11 mouse cellular contexts compared by ENCODE assay signal in the genomic region with DNA sequence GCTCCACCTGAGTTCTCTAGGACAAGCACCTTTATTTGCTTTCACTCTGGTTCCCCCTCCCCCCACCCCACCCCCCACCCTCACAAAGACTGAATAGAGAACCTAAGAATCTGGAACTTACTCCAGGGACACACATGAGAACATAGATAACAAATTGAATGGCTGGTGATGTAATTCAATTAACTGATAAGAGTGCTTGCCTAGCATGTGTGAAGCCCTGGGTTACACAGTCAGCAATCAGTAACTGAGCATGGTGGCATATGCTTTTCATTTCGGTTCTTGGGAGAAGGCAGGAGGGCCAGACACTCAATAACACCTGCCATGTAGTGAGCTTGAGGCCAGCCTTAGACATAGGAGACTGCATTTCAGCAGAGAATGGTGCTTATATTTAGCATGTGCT. TPM values are rescaled to one million over a fixed set of nuclear protein-coding genes. Genes with fewer than 3 reads are reported as not detected.
DNase-seq lines count a peak whose midpoint lies in the region; ATAC-seq and TF ChIP-seq lines count a peak whose summit lies in the region.
"Had no signal": no experiment of that assay in that cellular context is flagged by ENCODE, and none has a peak within 500 bp of the region (broad histone marks: within the 10 kb centered on the region; RNA-seq: fewer than 3 reads in every experiment).

No protein-coding gene starts in this region.

- no peak overlapping the region for H3K27ac ChIP-seq in forebrain, embryonic 12.5 days
- H3K27ac ChIP-seq in forebrain, embryonic 16.5 days (ENCODE audit: low read length), result no peak overlapping the region
- no peak overlapping the region for H3K27ac ChIP-seq in lung, embryonic 15.5 days
- no peak overlapping the region for H3K27ac ChIP-seq in intestine, embryonic 15.5 days
- no peak overlapping the region for H3K27ac ChIP-seq in neural tube, embryonic 12.5 days

- no peak overlapping the region for H3K4me3 ChIP-seq in forebrain, embryonic 12.5 days (replicated peaks)
- no peak overlapping the region for H3K4me3 ChIP-seq in forebrain, embryonic 16.5 days (replicated peaks; ENCODE audit: low read length)
- H3K4me3 ChIP-seq in lung, embryonic 15.5 days, result peak overlapping the region; percentile 75; the same call in 1 of the 2 replicates
- H3K4me3 ChIP-seq in lung, adult 2 months (replicated peaks; ENCODE audit: extremely low read depth, low read depth, low read length), result no peak overlapping the region
- no peak overlapping the region for H3K4me3 ChIP-seq in intestine, embryonic 15.5 days (replicated peaks)
- no peak overlapping the region for H3K4me3 ChIP-seq in neural tube, embryonic 12.5 days

- H3K4me2 ChIP-seq in forebrain, embryonic 12.5 days, result 0 out of 2 replicates have a peak overlapping the region, but pooled peaks have one; percentile 68
- H3K4me2 ChIP-seq in forebrain, embryonic 16.5 days (ENCODE audit: low read length), result no peak overlapping the region
- H3K4me2 ChIP-seq in lung, embryonic 15.5 days, result peak overlapping the region; percentile 66
- peak overlapping the region; percentile 57 for H3K4me2 ChIP-seq in intestine, embryonic 15.5 days (replicated peaks)
- peak overlapping the region; percentile 72; the same call in 1 of the 2 replicates for H3K4me2 ChIP-seq in neural tube, embryonic 12.5 days (replicated peaks)

- DNase-seq in lung, adult 2 months, result no peak
- DNase-seq in spleen, postnatal 14 days (ENCODE audit: low spot score in 2 of 2), result no peak
- no peak for DNase-seq in adrenal gland, adult 18-20 months (ENCODE audit: low spot score in 2 of 2)
- DNase-seq: cerebellum, postnatal 25 days; gastrocnemius, postnatal 36 days; lung, postnatal 10 days had no signal

- WGBS in forebrain, embryonic 12.5 days, result 86% methylated on average over 1 of the region's 1 CpGs
- WGBS in forebrain, embryonic 16.5 days, result 92% methylated on average over 1 of the region's 1 CpGs
- WGBS in lung, embryonic 15.5 days, result 51% methylated on average over 1 of the region's 1 CpGs
- WGBS in lung, adult 2 months, result 68% methylated on average over 1 of the region's 1 CpGs
- 39% methylated on average over 1 of the region's 1 CpGs for WGBS in intestine, embryonic 15.5 days
- 87% methylated on average over 1 of the region's 1 CpGs for WGBS in neural tube, embryonic 12.5 days

- TF ChIP-seq CTCF in lung, adult 2 months (IDR thresholded peaks at IDR 0.05; ENCODE audit: insufficient read depth, low read length), result no peak

- no peak for ATAC-seq in forebrain, embryonic 12.5 days (ENCODE audit: low FRiP score)
- no peak for ATAC-seq in forebrain, embryonic 16.5 days
- no peak for ATAC-seq in lung, embryonic 15.5 days (ENCODE audit: borderline replicate concordance, extremely low read depth, low FRiP score, low TSS enrichment)
- peak; percentile 5 for ATAC-seq in intestine, embryonic 15.5 days
- ATAC-seq in neural tube, embryonic 12.5 days (ENCODE audit: low FRiP score, low read depth), result no peak

- H3K9me3 ChIP-seq in forebrain, embryonic 12.5 days, result no peaks in the 10 kb centered on the region
- no peaks in the 10 kb centered on the region for H3K9me3 ChIP-seq in forebrain, embryonic 16.5 days (ENCODE audit: control insufficient read depth, low read length)
- H3K9me3 ChIP-seq in lung, embryonic 15.5 days, result no peaks in the 10 kb centered on the region
- no peaks in the 10 kb centered on the region for H3K9me3 ChIP-seq in intestine, embryonic 15.5 days
- H3K9me3 ChIP-seq in neural tube, embryonic 12.5 days, result no peaks in the 10 kb centered on the region

- peaks cover 7% of the 10 kb centered on the region; the same call in 1 of the 2 replicates for H3K36me3 ChIP-seq in forebrain, embryonic 12.5 days (replicated peaks)
- H3K36me3 ChIP-seq in forebrain, embryonic 16.5 days (ENCODE audit: control insufficient read depth, insufficient read depth), result no peaks in the 10 kb centered on the region
- H3K36me3 ChIP-seq in lung, embryonic 15.5 days, result no peaks in the 10 kb centered on the region
- no peaks in the 10 kb centered on the region for H3K36me3 ChIP-seq in intestine, embryonic 15.5 days
- H3K36me3 ChIP-seq in neural tube, embryonic 12.5 days, result peaks cover 7% of the 10 kb centered on the region; the same call in 1 of the 2 replicates

- peaks cover 16% of the 10 kb centered on the region for H3K4me1 ChIP-seq in forebrain, embryonic 12.5 days
- H3K4me1 ChIP-seq in forebrain, embryonic 16.5 days (replicated peaks; ENCODE audit: control insufficient read depth, insufficient read depth, low read length), result peaks cover 10% of the 10 kb centered on the region
- H3K4me1 ChIP-seq in lung, embryonic 15.5 days, result peaks cover 7% of the 10 kb centered on the region; the same call in 1 of the 2 replicates
- peaks cover 3% of the 10 kb centered on the region; the same call in 1 of the 2 replicates for H3K4me1 ChIP-seq in lung, adult 2 months (ENCODE audit: control insufficient read depth, insufficient read depth, low read length)
- 0 out of 2 replicates have a peak, but pooled peaks cover 3% of the 10 kb centered on the region for H3K4me1 ChIP-seq in intestine, embryonic 15.5 days (replicated peaks)
- peaks cover 3% of the 10 kb centered on the region; the same call in 1 of the 2 replicates for H3K4me1 ChIP-seq in neural tube, embryonic 12.5 days

- no peaks in the 10 kb centered on the region for H3K27me3 ChIP-seq in forebrain, embryonic 12.5 days
- H3K27me3 ChIP-seq in forebrain, embryonic 16.5 days (replicated peaks; ENCODE audit: control insufficient read depth, insufficient read depth, low read length), result no peaks in the 10 kb centered on the region
- no peaks in the 10 kb centered on the region for H3K27me3 ChIP-seq in lung, embryonic 15.5 days
- H3K27me3 ChIP-seq in intestine, embryonic 15.5 days (replicated peaks), result no peaks in the 10 kb centered on the region
- H3K27me3 ChIP-seq in neural tube, embryonic 12.5 days (replicated peaks), result no peaks in the 10 kb centered on the region

- no peak for TF ChIP-seq POLR2A in lung, adult 2 months (IDR thresholded peaks at IDR 0.05; ENCODE audit: borderline replicate concordance, extremely low read depth, low read depth, low read length)

- no peak overlapping the region for H3K9ac ChIP-seq in forebrain, embryonic 12.5 days
- H3K9ac ChIP-seq in forebrain, embryonic 16.5 days (replicated peaks; ENCODE audit: low read depth, low read length), result no peak overlapping the region
- H3K9ac ChIP-seq in lung, embryonic 15.5 days, result no peak overlapping the region
- no peak overlapping the region for H3K9ac ChIP-seq in intestine, embryonic 15.5 days
- H3K9ac ChIP-seq in neural tube, embryonic 12.5 days, result no peak overlapping the region

RNA-seq across cellular contexts. Expression of a gene that starts 1.3 kb away (rescaled TPM):
- 17.4 and 18.4 TPM in 2 replicates for polyA plus RNA-seq in forebrain, embryonic 12.5 days (2016; fragmentation: Nextera tagmentation; extraction: Ambion mirVana)
- polyA plus RNA-seq in forebrain, embryonic 16.5 days (2015; fragmentation: Nextera tagmentation; extraction: Ambion mirVana), result 13.0 and 13.6 TPM in 2 replicates
- 13.6 and 13.7 TPM in 2 replicates for polyA plus RNA-seq in lung, embryonic 15.5 days (2015; fragmentation: Nextera tagmentation; extraction: Ambion mirVana)
- polyA plus RNA-seq in lung, adult 2 months (2012; rRNA removed), result 1.3 and 2.1 TPM in 2 replicates
- 17.7 and 18.4 TPM in 2 replicates for polyA plus RNA-seq in intestine, embryonic 15.5 days (2015; fragmentation: Nextera tagmentation; extraction: Ambion mirVana)
- 16.3 and 17.6 TPM in 2 replicates for polyA plus RNA-seq in neural tube, embryonic 12.5 days (2016; fragmentation: Nextera tagmentation; extraction: Ambion mirVana)
- total RNA-seq in adrenal gland, adult 18-20 months (2021), result 1 to 10 TPM; 8.8 to 9.8 TPM

RNA-seq across cellular contexts. Expression of a gene that starts 23.9 kb away (rescaled TPM):
- 0.32 TPM in 1 of 2 replicates, not detected in the other for polyA plus RNA-seq in forebrain, embryonic 12.5 days (2016; fragmentation: Nextera tagmentation; extraction: Ambion mirVana)
- polyA plus RNA-seq in forebrain, embryonic 16.5 days (2015; fragmentation: Nextera tagmentation; extraction: Ambion mirVana), result 1.0 and 1.2 TPM in 2 replicates
- polyA plus RNA-seq in lung, embryonic 15.5 days (2015; fragmentation: Nextera tagmentation; extraction: Ambion mirVana), result 0.32 TPM in 1 of 2 replicates, not detected in the other
- polyA plus RNA-seq in lung, adult 2 months (2012; rRNA removed), result 0.28 TPM in 1 of 2 replicates, not detected in the other
- not detected in 2 replicates for polyA plus RNA-seq in intestine, embryonic 15.5 days (2015; fragmentation: Nextera tagmentation; extraction: Ambion mirVana)
- polyA plus RNA-seq in neural tube, embryonic 12.5 days (2016; fragmentation: Nextera tagmentation; extraction: Ambion mirVana), result 0.43 TPM in 1 of 2 replicates, not detected in the other
- total RNA-seq in adrenal gland, adult 18-20 months (2021), result not detected
- total RNA-seq: gastrocnemius, postnatal 36 days had no signal
